Mouse (Mus musculus) liver, embryonic 15.5 days (tissue): ENCODE results near the gene Mn1. TPM values are rescaled to one million over a fixed set of nuclear protein-coding genes. Genes with fewer than 3 reads are reported as not detected.

ENCODE experiments used
- ATAC-seq: fragments of 200-750 bp; cut with Nextera tagmentation; 2 replicates; pipeline ENCODE4 v1.8.0; 2017; ENCODE audit warnings: moderate number of reproducible peaks, mild to moderate bottlenecking, moderate library complexity; ENCODE audit not compliant: insufficient read depth
- H3K27ac ChIP-seq: fragments of 300-500 bp; sonication (generic); replicated peaks from 2 replicates; pipeline ENCODE4 v1.5.1; 2015; ENCODE audit warnings: mild to moderate bottlenecking, inconsistent platforms
- H3K27me3 ChIP-seq: fragments of 300-500 bp; sonication (generic); 2 replicates; pipeline ENCODE4 v1.6.1; 2015; ENCODE audit warnings: mild to moderate bottlenecking, inconsistent platforms
- H3K36me3 ChIP-seq: fragments of 300-500 bp; sonication (generic); replicated peaks from 2 replicates; pipeline ENCODE4 v1.6.1; 2015; ENCODE audit warnings: moderate library complexity, mild to moderate bottlenecking, inconsistent platforms
- H3K4me1 ChIP-seq: fragments of 300-500 bp; sonication (generic); replicated peaks from 2 replicates; pipeline ENCODE4 v1.6.1; 2015; ENCODE audit warnings: inconsistent platforms
- H3K4me2 ChIP-seq: fragments of 300-500 bp; sonication (generic); 2 replicates; pipeline ENCODE4 v1.6.1; 2015; ENCODE audit warnings: moderate library complexity, mild to moderate bottlenecking, inconsistent platforms
- H3K4me3 ChIP-seq: fragments of 300-500 bp; sonication (generic); replicated peaks from 2 replicates; pipeline ENCODE4 v1.5.1; 2015; ENCODE audit warnings: mild to moderate bottlenecking, inconsistent platforms
- H3K9ac ChIP-seq: fragments of 300-500 bp; sonication (generic); 2 replicates; pipeline ENCODE4 v1.6.1; 2015; ENCODE audit warnings: moderate library complexity, mild to moderate bottlenecking, inconsistent platforms
- H3K9me3 ChIP-seq: fragments of 300-500 bp; sonication (generic); replicated peaks from 2 replicates; pipeline ENCODE4 v1.6.1; 2016; ENCODE audit warnings: inconsistent platforms
- WGBS: fragments of 180-500 bp; shearing (Covaris S2); methylation state at CpG from one replicate; pipeline ENCODE4 v1.1.7; 2015; ENCODE audit warnings: mixed read lengths; ENCODE audit not compliant: insufficient replicate concordance; 5-methylcytosine and 5-hydroxymethylcytosine counted together
- polyA plus RNA-seq: library from polyadenylated mRNA; unstranded; fragments of >200 nt; fragmentation: Nextera tagmentation; extraction: Ambion mirVana; gene quantifications from 2 replicates; pipeline ENCODE4 v1.2.1, GENCODE M21; 2015

Gene Mn1
- polyA plus RNA-seq, 1 experiment from 2014 or later, result 1.2 TPM

- no peak overlapping the region for H3K4me2 ChIP-seq
- H3K36me3 ChIP-seq, result no peaks in the 10 kb centered on the region
- no peak overlapping the region for H3K27ac ChIP-seq
- WGBS, result 64% methylated on average over 8 of the region's 8 CpGs
- no peak overlapping the region for H3K4me3 ChIP-seq
- peaks cover 16% of the 10 kb centered on the region for H3K4me1 ChIP-seq
- ATAC-seq, result no peak
- H3K27me3 ChIP-seq, result peaks cover 53% of the 10 kb centered on the region
- no peak overlapping the region for H3K9ac ChIP-seq
- no peaks in the 10 kb centered on the region for H3K9me3 ChIP-seq
Measured at GRCm38 (mm10) chr5:111422058-111422800, 5.1 kb downstream of the Mn1 start.

GRCm38 (mm10) chr5:111423011-111423410 lies 5.8 kb downstream of the Mn1 start:
- H3K9ac ChIP-seq, result no peak overlapping the region
- H3K36me3 ChIP-seq, result no peaks in the 10 kb centered on the region
- H3K4me3 ChIP-seq, result no peak overlapping the region
- peaks cover 45% of the 10 kb centered on the region for H3K27me3 ChIP-seq
- WGBS, result 71% methylated on average over 10 of the region's 10 CpGs
- H3K27ac ChIP-seq, result no peak overlapping the region
- ATAC-seq, result no peak
- no peaks in the 10 kb centered on the region for H3K9me3 ChIP-seq
- no peak overlapping the region for H3K4me2 ChIP-seq
- H3K4me1 ChIP-seq, result peaks cover 16% of the 10 kb centered on the region

GRCm38 (mm10) chr5:111423616-111424015 lies 6.5 kb downstream of the Mn1 start:
- Histone ChIP-seq H3K27me3 (peaks cover 42% of the 10 kb centered on the region), H3K4me3 (no peak overlapping the region), H3K4me1 (peaks cover 16% of the 10 kb centered on the region), H3K4me2 (no peak overlapping the region), H3K9me3 (no peaks in the 10 kb centered on the region), H3K9ac (no peak overlapping the region), H3K36me3 (no peaks in the 10 kb centered on the region), H3K27ac (no peak overlapping the region)
- 70% methylated on average over 4 of the region's 4 CpGs for WGBS
- ATAC-seq, result no peak

GRCm38 (mm10) chr5:111425813-111426212 lies 8.7 kb downstream of the Mn1 start:
- no peak for ATAC-seq
- H3K27me3 ChIP-seq, result peaks cover 20% of the 10 kb centered on the region
- 72% methylated on average over 9 of the region's 9 CpGs for WGBS
- H3K4me2 ChIP-seq, result no peak overlapping the region
- H3K36me3 ChIP-seq, result no peaks in the 10 kb centered on the region
- H3K9ac ChIP-seq, result no peak overlapping the region
- H3K4me1 ChIP-seq, result no peaks in the 10 kb centered on the region
- H3K4me3 ChIP-seq, result no peak overlapping the region
- no peak overlapping the region for H3K27ac ChIP-seq
- no peaks in the 10 kb centered on the region for H3K9me3 ChIP-seq

- no peaks in the 10 kb centered on the region for H3K4me1 ChIP-seq
- no peaks in the 10 kb centered on the region for H3K9me3 ChIP-seq
- no peak overlapping the region for H3K4me3 ChIP-seq
- H3K27ac ChIP-seq, result no peak overlapping the region
- no peak for ATAC-seq
- 61% methylated on average over 5 of the region's 5 CpGs for WGBS
- peaks cover 16% of the 10 kb centered on the region for H3K27me3 ChIP-seq
- H3K4me2 ChIP-seq, result no peak overlapping the region
- H3K9ac ChIP-seq, result no peak overlapping the region
- no peaks in the 10 kb centered on the region for H3K36me3 ChIP-seq
Measured at GRCm38 (mm10) chr5:111426249-111426648, 9.1 kb downstream of the Mn1 start.

- 58% methylated on average over 6 of the region's 6 CpGs for WGBS
- Histone ChIP-seq H3K4me1 (no peaks in the 10 kb centered on the region), H3K27ac (no peak overlapping the region), H3K36me3 (no peaks in the 10 kb centered on the region), H3K9ac (no peak overlapping the region), H3K4me2 (no peak overlapping the region), H3K27me3 (0 out of 2 replicates have a peak, but pooled peaks cover 3% of the 10 kb centered on the region), H3K9me3 (no peaks in the 10 kb centered on the region), H3K4me3 (no peak overlapping the region)
- ATAC-seq, result no peak
Measured at GRCm38 (mm10) chr5:111428882-111429281, 11.7 kb downstream of the Mn1 start.

GRCm38 (mm10) chr5:111429726-111430125 lies 12.6 kb downstream of the Mn1 start:
- H3K4me2 ChIP-seq, result no peak overlapping the region
- H3K27ac ChIP-seq, result no peak overlapping the region
- H3K4me3 ChIP-seq, result no peak overlapping the region
- 0 out of 2 replicates have a peak, but pooled peaks cover 2% of the 10 kb centered on the region for H3K4me1 ChIP-seq
- WGBS, result 41% methylated on average over 7 of the region's 7 CpGs
- H3K9me3 ChIP-seq, result no peaks in the 10 kb centered on the region
- 0 out of 2 replicates have a peak, but pooled peaks cover 3% of the 10 kb centered on the region for H3K27me3 ChIP-seq
- H3K9ac ChIP-seq, result no peak overlapping the region
- no peak for ATAC-seq
- H3K36me3 ChIP-seq, result no peaks in the 10 kb centered on the region

- H3K27ac ChIP-seq, result no peak overlapping the region
- peaks cover 2% of the 10 kb centered on the region; the same call in 1 of the 2 replicates for H3K4me1 ChIP-seq
- no peaks in the 10 kb centered on the region for H3K36me3 ChIP-seq
- ATAC-seq, result no peak
- H3K9ac ChIP-seq, result no peak overlapping the region
- H3K4me2 ChIP-seq, result no peak overlapping the region
- no peaks in the 10 kb centered on the region for H3K9me3 ChIP-seq
- 60% methylated on average over 11 of the region's 11 CpGs for WGBS
- H3K27me3 ChIP-seq, result 0 out of 2 replicates have a peak, but pooled peaks cover 3% of the 10 kb centered on the region
- H3K4me3 ChIP-seq, result no peak overlapping the region
Measured at GRCm38 (mm10) chr5:111431007-111431730, 14.0 kb downstream of the Mn1 start.

- Histone ChIP-seq H3K4me2 (no peak overlapping the region), H3K27me3 (0 out of 2 replicates have a peak, but pooled peaks cover 3% of the 10 kb centered on the region), H3K4me1 (peaks cover 2% of the 10 kb centered on the region), H3K36me3 (no peaks in the 10 kb centered on the region), H3K27ac (no peak overlapping the region), H3K9ac (no peak overlapping the region), H3K4me3 (no peak overlapping the region), H3K9me3 (no peaks in the 10 kb centered on the region)
- WGBS, result 20% methylated on average over 5 of the region's 5 CpGs
- ATAC-seq, result no peak
Measured at GRCm38 (mm10) chr5:111432842-111433241, 15.7 kb downstream of the Mn1 start.

- Histone ChIP-seq H3K27ac (no peak overlapping the region), H3K36me3 (no peaks in the 10 kb centered on the region), H3K9ac (no peak overlapping the region), H3K9me3 (no peaks in the 10 kb centered on the region), H3K4me1 (peaks cover 2% of the 10 kb centered on the region), H3K27me3 (no peaks in the 10 kb centered on the region), H3K4me3 (no peak overlapping the region), H3K4me2 (no peak overlapping the region)
- WGBS, result 68% methylated on average over 12 of the region's 16 CpGs
- no peak for ATAC-seq
Measured at GRCm38 (mm10) chr5:111434342-111434842, 17.2 kb downstream of the Mn1 start.

- ATAC-seq, result no peak
- H3K27ac ChIP-seq, result no peak overlapping the region
- WGBS, result 22% methylated on average over 7 of the region's 7 CpGs
- H3K27me3 ChIP-seq, result no peaks in the 10 kb centered on the region
- no peaks in the 10 kb centered on the region for H3K9me3 ChIP-seq
- H3K4me3 ChIP-seq, result no peak overlapping the region
- no peaks in the 10 kb centered on the region for H3K36me3 ChIP-seq
- no peak overlapping the region for H3K9ac ChIP-seq
- no peak overlapping the region for H3K4me2 ChIP-seq
- H3K4me1 ChIP-seq, result peaks cover 4% of the 10 kb centered on the region
Measured at GRCm38 (mm10) chr5:111436260-111436659, 19.1 kb downstream of the Mn1 start.
